Mouse (Mus musculus) small intestine, adult 2 months (tissue): Measurements from ENCODE around the gene Adamts14.

Experiments used
- CTCF ChIP-seq: fragments of 200-500 bp; IDR thresholded peaks from 2 replicates; pipeline ENCODE4 v1.5.1; 2012; ENCODE audit warnings: low read depth, mild to moderate bottlenecking, control low read depth, inconsistent platforms, low read length, moderate library complexity, mixed read lengths; ENCODE audit not compliant: insufficient replicate concordance, insufficient read length; ENCODE audit errors: extremely low read depth
- POLR2A ChIP-seq: fragments of 200-500 bp; IDR thresholded peaks from 2 replicates; pipeline ENCODE4 v1.6.1; 2012; ENCODE audit warnings: low read depth, mild to moderate bottlenecking, control low read depth, inconsistent platforms, low read length, moderate library complexity

DNA sequence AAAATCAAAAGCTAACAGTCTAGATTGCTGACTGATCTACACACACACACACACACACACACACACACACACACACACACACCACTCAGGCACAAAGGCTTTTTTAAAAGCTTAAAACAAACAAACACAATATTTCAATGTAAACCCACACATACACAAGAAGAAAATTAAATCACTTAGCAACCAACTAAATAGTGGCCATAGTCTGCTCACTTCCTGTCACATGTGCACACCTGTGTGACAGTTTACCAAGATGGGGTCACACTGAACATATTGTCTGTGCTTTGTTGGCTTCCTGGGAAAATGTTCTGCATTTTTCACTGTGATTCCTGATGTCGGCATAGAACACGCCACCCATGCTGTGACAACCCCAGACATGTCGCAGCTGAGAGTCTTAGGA lies 41.5 kb downstream of the Adamts14 start:
- TF ChIP-seq POLR2A, result no peak
- no peak for TF ChIP-seq CTCF
